Mouse (Mus musculus) C2C12 (cell line): ENCODE measurements around the gene Fus. TPM values are rescaled to one million over a fixed set of nuclear protein-coding genes. Genes with fewer than 3 reads are reported as not detected.

Source experiments
- H3K27me3 ChIP-seq: one replicate; pipeline ENCODE4 v1.6.1; 2011; ENCODE audit not compliant: control insufficient read depth, insufficient read depth, insufficient read length
- H3K36me3 ChIP-seq: one replicate; pipeline ENCODE4 v1.6.1; 2011; ENCODE audit not compliant: control insufficient read depth, insufficient read depth
- H3K4me3 ChIP-seq: one replicate; pipeline ENCODE4 v1.5.1; 2011; ENCODE audit warnings: mild to moderate bottlenecking, control low read depth; ENCODE audit not compliant: poor library complexity, insufficient read depth, severe bottlenecking
- H3K79me2 ChIP-seq: one replicate; pipeline ENCODE4 v1.6.1; 2011; ENCODE audit not compliant: control insufficient read depth, insufficient read depth
- H3K79me3 ChIP-seq: one replicate; pipeline ENCODE4 v1.6.1; 2011; ENCODE audit warnings: low read depth, control low read depth
- H3ac ChIP-seq: one replicate; pipeline ENCODE3; 2011; ENCODE audit warnings: low read depth; ENCODE audit not compliant: control insufficient read depth, insufficient read length
- CEBPB ChIP-seq: IDR thresholded peaks from one replicate; pipeline ENCODE4 v1.6.1; 2011; ENCODE audit warnings: low read depth, mild to moderate bottlenecking, control low read depth, moderate library complexity
- CTCF ChIP-seq: IDR thresholded peaks from one replicate; pipeline ENCODE4 v1.5.1; 2011; ENCODE audit not compliant: control insufficient read depth, insufficient read depth, insufficient read length
- FOSL1 ChIP-seq: IDR thresholded peaks from one replicate; pipeline ENCODE4 v1.8.0; 2011; ENCODE audit warnings: mild to moderate bottlenecking, low read length; ENCODE audit not compliant: poor library complexity, insufficient read depth, severe bottlenecking
- MAX ChIP-seq: IDR thresholded peaks from one replicate; pipeline ENCODE4 v1.6.1; 2011; ENCODE audit warnings: mild to moderate bottlenecking, control low read depth
- MYOD1 ChIP-seq: IDR thresholded peaks from one replicate; pipeline ENCODE4 v1.6.1; 2011; ENCODE audit warnings: low read depth; ENCODE audit not compliant: control insufficient read depth, insufficient read length
- MYOG ChIP-seq: IDR thresholded peaks from one replicate; pipeline ENCODE4 v1.6.1; 2011; ENCODE audit not compliant: control insufficient read depth, insufficient read length; ENCODE audit errors: extremely low read depth
- USF1 ChIP-seq: IDR thresholded peaks from one replicate; pipeline ENCODE4 v1.6.1; 2011; ENCODE audit warnings: low read depth, mild to moderate bottlenecking, control low read depth, moderate library complexity
- polyA plus RNA-seq: library from polyadenylated mRNA; unstranded; fragments of >200 nt; fragmentation: generic; extraction: Trizol; gene quantifications from one replicate; pipeline ENCODE4 v1.2.1, GENCODE M21; 2012; ENCODE audit warnings: missing spikeins

The Fus gene
- polyA plus RNA-seq, 1 experiment: 468 TPM

GRCm38 (mm10) chr7:127988904-127989303, 21.6 kb downstream of the Fus start:
- Histone ChIP-seq H3K27me3 (no peaks in the 10 kb centered on the region), H3K4me3 (no peak overlapping the region), H3K36me3 (peaks cover 76% of the 10 kb centered on the region), H3K79me2 (peaks cover 16% of the 10 kb centered on the region), H3K79me3 (no peaks in the 10 kb centered on the region), H3ac (no peak overlapping the region)
- TF ChIP-seq CEBPB (no peak), MYOG (no peak), MAX (no peak), USF1 (no peak), FOSL1 (no peak), CTCF (no peak), MYOD1 (no peak)

- Histone ChIP-seq H3K36me3 (peaks cover 47% of the 10 kb centered on the region), H3K4me3 (no peak overlapping the region), H3K27me3 (no peaks in the 10 kb centered on the region), H3ac (no peak overlapping the region), H3K79me3 (no peaks in the 10 kb centered on the region), H3K79me2 (no peaks in the 10 kb centered on the region)
- peak; percentile 23 for TF ChIP-seq CTCF
- no peak for TF ChIP-seq MYOD1
Measured at GRCm38 (mm10) chr7:127991643-127992487, 24.6 kb downstream of the Fus start.

GRCm38 (mm10) chr7:127992488-127993340, 25.5 kb downstream of the Fus start:
- Histone ChIP-seq H3K4me3 (no peak overlapping the region), H3ac (no peak overlapping the region), H3K36me3 (peaks cover 38% of the 10 kb centered on the region), H3K79me3 (no peaks in the 10 kb centered on the region), H3K79me2 (no peaks in the 10 kb centered on the region), H3K27me3 (no peaks in the 10 kb centered on the region)
- TF ChIP-seq CEBPB: no peak
- no peak for TF ChIP-seq MYOD1
- TF ChIP-seq CTCF: no peak
- no peak for TF ChIP-seq MAX

DNA sequence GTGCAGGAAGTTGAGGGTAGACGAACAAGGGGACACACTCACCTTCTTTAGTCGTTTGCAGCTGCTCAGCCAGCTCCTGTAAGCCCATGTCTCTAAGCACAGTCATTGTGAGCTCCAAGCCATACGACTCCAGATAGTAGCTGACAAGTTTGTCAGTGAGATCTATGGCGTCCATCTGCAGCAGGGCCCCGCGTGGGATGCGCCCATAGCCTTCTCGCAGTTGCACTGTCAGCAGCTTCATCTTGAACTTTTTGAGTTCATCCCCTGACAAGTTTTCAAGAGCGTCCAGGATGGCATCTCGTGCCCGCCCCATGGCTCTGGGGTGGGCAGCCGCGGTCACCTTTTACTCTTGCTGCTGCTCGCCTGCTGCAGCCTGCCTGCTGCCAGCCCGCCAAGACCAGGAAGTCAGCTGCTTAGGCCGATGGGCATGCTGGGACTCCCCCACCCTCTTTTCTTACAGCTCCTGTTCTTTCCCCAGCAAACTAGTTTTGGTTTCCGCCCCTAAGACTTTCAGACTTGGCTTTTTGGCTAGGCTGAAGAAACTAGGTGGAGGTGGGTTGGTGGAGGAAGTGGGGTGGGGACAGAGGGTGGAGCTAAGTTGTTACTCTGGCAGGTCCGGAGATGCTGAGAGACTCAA, 26.2 kb downstream of the Fus start, which contains the start of gene Pycard:
Gene Pycard (minus strand): TSS at position 527 of the 637 bp plus-strand sequence.
- Histone ChIP-seq H3K79me3 (no peaks in the 10 kb centered on the region), H3K4me3 (no peak within 1 kb of the TSS), H3K36me3 (peaks cover 32% of the 10 kb centered on the region), H3ac (no peak within 1 kb of the TSS), H3K27me3 (no peaks in the 10 kb centered on the region), H3K79me2 (no peaks in the 10 kb centered on the region)
- TF ChIP-seq CEBPB: no peak
- no peak for TF ChIP-seq MYOD1
- no peak for TF ChIP-seq CTCF
- TF ChIP-seq MAX: no peak
- no peak for TF ChIP-seq FOSL1
- no peak for TF ChIP-seq MYOG
- TF ChIP-seq USF1: no peak

- no peaks in the 10 kb centered on the region for H3K36me3 ChIP-seq
- no peaks in the 10 kb centered on the region for H3K79me3 ChIP-seq
- TF ChIP-seq CTCF (no peak), FOSL1 (no peak), MYOD1 (no peak), CEBPB (no peak), MAX (no peak), MYOG (no peak), USF1 (no peak)
- H3K27me3 ChIP-seq: no peaks in the 10 kb centered on the region
- H3K79me2 ChIP-seq: no peaks in the 10 kb centered on the region
- H3K4me3 ChIP-seq: no peak overlapping the region
- H3ac ChIP-seq: no peak overlapping the region
Measured at GRCm38 (mm10) chr7:127999436-127999835, 32.2 kb downstream of the Fus start.
